Mouse (Mus musculus): ENCODE data around the gene Sel1l3.

- TF ChIP-seq SRF (IDR thresholded peaks at IDR 0.05; ENCODE audit: control insufficient read depth, insufficient read length, low read depth) = no peak
- TF ChIP-seq E2F4 (IDR thresholded peaks at IDR 0.05; ENCODE audit: insufficient read depth) = no peak
- no peak for TF ChIP-seq USF1 (IDR thresholded peaks at IDR 0.05; ENCODE audit: low read depth)
- no peak for TF ChIP-seq POLR2A (IDR thresholded peaks at IDR 0.05; ENCODE audit: insufficient read length, low read depth)
- no peak for TF ChIP-seq TCF12 (IDR thresholded peaks at IDR 0.05; ENCODE audit: insufficient read depth, poor library complexity, severe bottlenecking)
Observed at GRCm38 (mm10) chr5:53111036-53111435, 102.7 kb downstream of the Sel1l3 start.

Measured in myocyte (in vitro differentiated cells).